Mouse (Mus musculus) embryonic stem cell, embryonic (primary cell): Measurements from ENCODE around the gene Patj.

Experiments
- CTCF ChIA-PET, 4 experiments: fragments of 300-600 bp in 2 of 4; fragments of 350-600 bp in 2 of 4; sonication (Branson Sonifier 250); formaldehyde crosslinking; loops; one replicate each; lab custom pipeline; 2022; ENCODE audit warnings: inconsistent platforms in 2 of 4; lab: Charles Lee
- POLR2A ChIA-PET, 4 experiments: fragments of 300-600 bp in 2 of 4; fragments of 350-600 bp in 2 of 4; sonication (Branson Sonifier 250); formaldehyde crosslinking; loops; one replicate each; lab custom pipeline; 2022; ENCODE audit warnings: antibody characterized with exemption in 4 of 4, inconsistent platforms in 1 of 4; lab: Charles Lee

Patj gene

GRCm38 (mm10) chr4:98549491-98549890 is 153.9 kb downstream of the Patj start:
- ChIA-PET POLR2A (no interaction called here), CTCF (no interaction called here)

GRCm38 (mm10) chr4:98550116-98550515 is 154.5 kb downstream of the Patj start:
- ChIA-PET CTCF (no interaction called here), POLR2A (no interaction called here)

- ChIA-PET CTCF (no interaction called here), POLR2A (interaction anchor here in 1 of 4 experiments (0.5 kb wide), 1 partner anchor 319 kb away, joined by 3 read pairs; no protein-coding TSS in a partner anchor)
Measured at GRCm38 (mm10) chr4:98555666-98556065, 160.1 kb downstream of the Patj start.

GRCm38 (mm10) chr4:98556449-98556848 is 160.9 kb downstream of the Patj start:
- ChIA-PET CTCF (no interaction called here), POLR2A (no interaction called here)

- ChIA-PET POLR2A (no interaction called here), CTCF (no interaction called here)
Measured at GRCm38 (mm10) chr4:98557192-98557591, 161.6 kb downstream of the Patj start.

- ChIA-PET CTCF (no interaction called here), POLR2A (interaction anchor here in 1 of 4 experiments (0.6 to 1.1 kb wide), 2 partner anchors 8 to 169 kb away, joined by 3 to 4 read pairs; no protein-coding TSS in a partner anchor)
Measured at GRCm38 (mm10) chr4:98560196-98560830, 164.7 kb downstream of the Patj start.

GRCm38 (mm10) chr4:98563082-98563481 is 167.5 kb downstream of the Patj start:
- CTCF ChIA-PET, result no interaction called here
- POLR2A ChIA-PET, result no interaction called here

- CTCF ChIA-PET, result interaction anchor here in 1 of 4 experiments (0.6 kb wide), 1 partner anchor 909 kb away, joined by 7 read pairs; no protein-coding TSS in a partner anchor
Measured at GRCm38 (mm10) chr4:98563506-98564195, 168.1 kb downstream of the Patj start.

GRCm38 (mm10) chr4:98564196-98564865 is 168.7 kb downstream of the Patj start:
- ChIA-PET CTCF (no interaction called here), POLR2A (interaction anchor here in 2 of 4 experiments (0.6 to 0.7 kb wide), 2 partner anchors 302 to 359 kb away, joined by 3 read pairs; partner anchors contain the start of gene Usp1 (in 1 of the 2))

More at GRCm38 (mm10) chr4:98563506-98564195, 168.1 kb downstream of the Patj start:
- POLR2A ChIA-PET, result interaction anchor here in 1 of 4 experiments (0.7 kb wide), 1 partner anchor 360 kb away, joined by 3 read pairs; the partner anchor contains the start of gene Usp1

- CTCF ChIA-PET, result no interaction called here
- POLR2A ChIA-PET, result no interaction called here
Measured at GRCm38 (mm10) chr4:98566741-98567140, 171.2 kb downstream of the Patj start.

- POLR2A ChIA-PET, result no interaction called here
Measured at GRCm38 (mm10) chr4:98567457-98567856, 171.9 kb downstream of the Patj start.

GRCm38 (mm10) chr4:98569904-98570303 is 174.3 kb downstream of the Patj start:
- ChIA-PET POLR2A (no interaction called here), CTCF (interaction anchor here in 1 of 4 experiments (0.8 kb wide), 1 partner anchor 133 kb away, joined by 4 read pairs; no protein-coding TSS in a partner anchor)

More at GRCm38 (mm10) chr4:98567457-98567856, 171.9 kb downstream of the Patj start:
- CTCF ChIA-PET, result no interaction called here

GRCm38 (mm10) chr4:98577275-98577674 is 181.7 kb downstream of the Patj start:
- CTCF ChIA-PET, result interaction anchor here in 1 of 4 experiments (0.6 kb wide), 1 partner anchor 14 kb away, joined by 4 read pairs; no protein-coding TSS in a partner anchor

GRCm38 (mm10) chr4:98577957-98578541 is 182.5 kb downstream of the Patj start:
- POLR2A ChIA-PET, result interaction anchor here in 2 of 4 experiments (0.6 to 0.8 kb wide), 4 partner anchors 37 to 224 kb away, joined by 3 to 5 read pairs (median 4); no protein-coding TSS in a partner anchor
- CTCF ChIA-PET, result no interaction called here

More at GRCm38 (mm10) chr4:98577275-98577674, 181.7 kb downstream of the Patj start:
- POLR2A ChIA-PET, result interaction anchor here in 1 of 4 experiments (0.6 to 0.8 kb wide), 2 partner anchors 148 to 225 kb away, joined by 3 to 5 read pairs; no protein-coding TSS in a partner anchor

- ChIA-PET POLR2A (interaction anchor here in 1 of 4 experiments (0.6 kb wide), 1 partner anchor 17 kb away, joined by 6 read pairs; no protein-coding TSS in a partner anchor), CTCF (no interaction called here)
Measured at GRCm38 (mm10) chr4:98581456-98581855, 185.9 kb downstream of the Patj start.

- ChIA-PET POLR2A (no interaction called here), CTCF (no interaction called here)
Measured at GRCm38 (mm10) chr4:98584023-98584422, 188.4 kb downstream of the Patj start.

GRCm38 (mm10) chr4:98586303-98586702 is 190.7 kb downstream of the Patj start:
- POLR2A ChIA-PET, result no interaction called here
- CTCF ChIA-PET, result interaction anchor here in 1 of 4 experiments (0.6 kb wide), 1 partner anchor 254 kb away, joined by 5 read pairs; no protein-coding TSS in a partner anchor

- POLR2A ChIA-PET, result no interaction called here
- CTCF ChIA-PET, result no interaction called here
Measured at GRCm38 (mm10) chr4:98587686-98588085, 192.1 kb downstream of the Patj start.

GRCm38 (mm10) chr4:98593961-98594360 is 198.4 kb downstream of the Patj start:
- CTCF ChIA-PET, result no interaction called here

More at GRCm38 (mm10) chr4:98593961-98594360, 198.4 kb downstream of the Patj start:
- POLR2A ChIA-PET, result no interaction called here
